Mouse (Mus musculus): ENCODE data around the gene Rasl2-9. TPM values are rescaled to one million over a fixed set of nuclear protein-coding genes. Genes with fewer than 3 reads are reported as not detected.
A peak's percentile ranks its signal among the peaks of the same experiment; 100 is the strongest.

The Rasl2-9 gene
- polyA plus RNA-seq, 2 experiments, result 0.34 to 0.43 TPM

GRCm38 (mm10) chr7:5087886-5088285 is 37.9 kb downstream of the Rasl2-9 start:
- no peak for DNase-seq (ENCODE audit: low spot score)
- TF ChIP-seq POLR2A (IDR thresholded peaks at IDR 0.05; ENCODE audit: borderline replicate concordance, extremely low read depth, insufficient read depth, insufficient read length), result no peak
- H3K9me3 ChIP-seq (ENCODE audit: control insufficient read depth, low read length), result no peaks in the 10 kb centered on the region
- H3K27ac ChIP-seq (replicated peaks; ENCODE audit: low read depth, low read length), result no peak overlapping the region
- H3K4me1 ChIP-seq (ENCODE audit: control insufficient read depth, insufficient read depth, low read length), result no peaks in the 10 kb centered on the region
- peaks cover 67% of the 10 kb centered on the region for H3K36me3 ChIP-seq (ENCODE audit: control insufficient read depth, insufficient read depth, low read length)
- H3K27me3 ChIP-seq (ENCODE audit: control insufficient read depth, insufficient read depth, low read length), result no peaks in the 10 kb centered on the region
- H3K4me2 ChIP-seq (replicated peaks; ENCODE audit: low read depth, low read length, severe bottlenecking), result no peak overlapping the region
- no peak overlapping the region for H3K4me3 ChIP-seq (replicated peaks; ENCODE audit: low read length)
- no peak for ATAC-seq (ENCODE audit: low FRiP score, low read depth)
- H3K9ac ChIP-seq (ENCODE audit: low read depth, low read length, severe bottlenecking), result no peak overlapping the region
- WGBS, result 85% methylated on average over 4 of the region's 4 CpGs

DNA sequence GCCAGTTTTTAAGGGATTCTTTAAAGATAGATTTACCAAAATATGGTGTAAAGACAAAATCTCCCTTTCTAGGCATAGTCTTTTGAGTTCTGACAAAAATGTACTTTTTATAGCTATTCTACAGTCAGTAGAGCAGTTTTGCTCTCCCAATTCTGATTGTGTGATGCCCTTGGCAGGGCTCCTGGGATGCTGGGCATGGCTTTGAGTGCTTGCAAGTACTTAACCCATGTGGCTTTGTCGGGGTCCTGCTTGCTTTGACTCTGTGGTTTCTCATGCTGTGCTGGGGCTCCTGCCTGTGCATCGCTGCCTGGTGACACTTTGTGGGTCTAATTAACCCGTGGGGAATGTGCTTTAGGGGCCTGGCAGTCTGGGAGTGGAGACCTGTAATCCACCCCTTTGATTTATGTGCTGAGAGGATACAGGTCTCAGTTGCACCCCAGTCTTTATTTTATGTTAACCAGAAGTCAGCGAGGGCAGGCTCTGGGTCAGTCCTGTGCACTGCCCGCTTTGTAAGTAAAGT is 38.8 kb downstream of the Rasl2-9 start:
- Histone ChIP-seq H3K36me3 (ENCODE audit: control insufficient read depth, insufficient read depth, low read length) (peaks cover 61% of the 10 kb centered on the region), H3K4me3 (replicated peaks; ENCODE audit: low read length) (no peak overlapping the region), H3K9ac (ENCODE audit: low read depth, low read length, severe bottlenecking) (0 out of 2 replicates have a peak overlapping the region, but pooled peaks have one; percentile 12), H3K4me2 (replicated peaks; ENCODE audit: low read depth, low read length, severe bottlenecking) (no peak overlapping the region), H3K27me3 (ENCODE audit: control insufficient read depth, insufficient read depth, low read length) (no peaks in the 10 kb centered on the region), H3K27ac (replicated peaks; ENCODE audit: low read depth, low read length) (no peak overlapping the region), H3K4me1 (ENCODE audit: control insufficient read depth, insufficient read depth, low read length) (no peaks in the 10 kb centered on the region), H3K9me3 (ENCODE audit: control insufficient read depth, low read length) (no peaks in the 10 kb centered on the region)
- no peak for ATAC-seq (ENCODE audit: low FRiP score, low read depth)
- no peak for DNase-seq (ENCODE audit: low spot score)
- no peak for TF ChIP-seq POLR2A (IDR thresholded peaks at IDR 0.05; ENCODE audit: borderline replicate concordance, extremely low read depth, insufficient read depth, insufficient read length)
- WGBS, result 20% methylated on average over 5 of the region's 5 CpGs

- no peak for DNase-seq (ENCODE audit: low spot score)
Measured at GRCm38 (mm10) chr7:5085512-5085911, 40.2 kb downstream of the Rasl2-9 start.

GRCm38 (mm10) chr7:5083325-5084105 is 42.2 kb downstream of the Rasl2-9 start:
- TF ChIP-seq POLR2A (IDR thresholded peaks at IDR 0.05; ENCODE audit: borderline replicate concordance, extremely low read depth, insufficient read depth, insufficient read length), result no peak
- H3K4me2 ChIP-seq (replicated peaks; ENCODE audit: low read depth, low read length, severe bottlenecking), result no peak overlapping the region
- no peak overlapping the region for H3K9ac ChIP-seq (ENCODE audit: low read depth, low read length, severe bottlenecking)
- H3K27ac ChIP-seq (replicated peaks; ENCODE audit: low read depth, low read length), result no peak overlapping the region
- DNase-seq (ENCODE audit: low spot score), result no peak
- ATAC-seq (ENCODE audit: low FRiP score, low read depth), result no peak
- peaks cover 42% of the 10 kb centered on the region for H3K36me3 ChIP-seq (ENCODE audit: control insufficient read depth, insufficient read depth, low read length)
- H3K9me3 ChIP-seq (ENCODE audit: control insufficient read depth, low read length), result no peaks in the 10 kb centered on the region
- H3K4me3 ChIP-seq (replicated peaks; ENCODE audit: low read length), result no peak overlapping the region
- H3K4me1 ChIP-seq (ENCODE audit: control insufficient read depth, insufficient read depth, low read length), result peaks cover 10% of the 10 kb centered on the region; the same call in 1 of the 2 replicates
- 90% methylated on average over 18 of the region's 18 CpGs for WGBS
- no peaks in the 10 kb centered on the region for H3K27me3 ChIP-seq (ENCODE audit: control insufficient read depth, insufficient read depth, low read length)

More at GRCm38 (mm10) chr7:5085512-5085911, 40.2 kb downstream of the Rasl2-9 start:
- Histone ChIP-seq H3K9me3 (ENCODE audit: control insufficient read depth, low read length) (no peaks in the 10 kb centered on the region), H3K9ac (ENCODE audit: low read depth, low read length, severe bottlenecking) (no peak overlapping the region), H3K27me3 (ENCODE audit: control insufficient read depth, insufficient read depth, low read length) (no peaks in the 10 kb centered on the region), H3K36me3 (ENCODE audit: control insufficient read depth, insufficient read depth, low read length) (peaks cover 52% of the 10 kb centered on the region), H3K27ac (replicated peaks; ENCODE audit: low read depth, low read length) (no peak overlapping the region), H3K4me3 (replicated peaks; ENCODE audit: low read length) (no peak overlapping the region), H3K4me2 (replicated peaks; ENCODE audit: low read depth, low read length, severe bottlenecking) (no peak overlapping the region), H3K4me1 (ENCODE audit: control insufficient read depth, insufficient read depth, low read length) (peaks cover 10% of the 10 kb centered on the region; the same call in 1 of the 2 replicates)
- 92% methylated on average over 1 of the region's 1 CpGs for WGBS
- no peak for TF ChIP-seq POLR2A (IDR thresholded peaks at IDR 0.05; ENCODE audit: borderline replicate concordance, extremely low read depth, insufficient read depth, insufficient read length)
- ATAC-seq (ENCODE audit: low FRiP score, low read depth), result no peak

DNA sequence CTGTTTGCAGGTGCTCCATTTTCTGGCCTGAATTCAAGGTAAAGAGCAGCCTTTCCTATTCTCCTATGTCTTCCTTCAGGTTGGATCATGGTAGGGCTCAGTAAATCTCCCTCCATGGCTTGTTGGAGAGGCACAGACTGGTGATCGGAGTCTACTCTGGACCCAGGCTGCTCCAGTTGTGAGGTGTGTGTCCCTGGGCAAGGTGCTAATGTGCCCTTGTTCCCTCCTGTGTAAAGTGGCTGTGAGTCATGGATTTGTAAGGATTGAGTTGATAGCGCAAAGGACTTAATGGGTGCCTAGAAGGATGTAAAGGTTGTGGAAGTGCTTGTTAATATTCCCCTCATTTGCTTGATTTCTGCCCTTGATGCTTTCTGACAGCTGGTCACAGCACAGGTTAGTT is 43.8 kb downstream of the Rasl2-9 start:
- DNase-seq (ENCODE audit: low spot score) (no peak), ATAC-seq (ENCODE audit: low FRiP score, low read depth) (no peak)
- Histone ChIP-seq H3K4me3 (replicated peaks; ENCODE audit: low read length) (no peak overlapping the region), H3K27me3 (ENCODE audit: control insufficient read depth, insufficient read depth, low read length) (no peaks in the 10 kb centered on the region), H3K9me3 (ENCODE audit: control insufficient read depth, low read length) (no peaks in the 10 kb centered on the region), H3K27ac (replicated peaks; ENCODE audit: low read depth, low read length) (no peak overlapping the region), H3K4me1 (ENCODE audit: control insufficient read depth, insufficient read depth, low read length) (peaks cover 10% of the 10 kb centered on the region; the same call in 1 of the 2 replicates), H3K4me2 (replicated peaks; ENCODE audit: low read depth, low read length, severe bottlenecking) (no peak overlapping the region; the same call in 1 of the 2 replicates), H3K36me3 (ENCODE audit: control insufficient read depth, insufficient read depth, low read length) (peaks cover 52% of the 10 kb centered on the region), H3K9ac (ENCODE audit: low read depth, low read length, severe bottlenecking) (no peak overlapping the region; the same call in 1 of the 2 replicates)
- TF ChIP-seq POLR2A (IDR thresholded peaks at IDR 0.05; ENCODE audit: borderline replicate concordance, extremely low read depth, insufficient read depth, insufficient read length), result no peak
- WGBS, result 96% methylated on average over 2 of the region's 2 CpGs

All from limb, embryonic 14.5 days (tissue).